In genomic region chr4:154980110-154980509, GRCm38 (mm10) we compare ENCODE assay signal across 12 mouse cellular contexts. TPM values are rescaled to one million over a fixed set of nuclear protein-coding genes. Genes with fewer than 3 reads are reported as not detected.
DNase-seq lines count a peak whose midpoint lies in the region; ATAC-seq and TF ChIP-seq lines count a peak whose summit lies in the region.
"Had no signal": no experiment of that assay in that cellular context is flagged by ENCODE, and none has a peak within 500 bp of the region (broad histone marks: within the 10 kb centered on the region; RNA-seq: fewer than 3 reads in every experiment).

No protein-coding gene starts in this region.

- 88% methylated on average over 4 of the region's 4 CpGs for WGBS in lung, postnatal 0 days

- intact Hi-C loops in gastrocnemius, adult 2 months (cut with DNase I): no loop called here
- intact Hi-C loops in heart, postnatal 10 days (cut with DNase I): loop anchor here (2.0 kb wide), 1 partner anchor 73 kb away; no protein-coding TSS in a partner anchor

- peaks cover 46% of the 10 kb centered on the region for H3K36me3 ChIP-seq in lung, postnatal 0 days (ENCODE audit: insufficient read depth, low read length)
- H3K36me3 ChIP-seq in E14TG2a.4 (ENCODE audit: insufficient read depth, low read length): peaks cover 71% of the 10 kb centered on the region

- no peak overlapping the region for H3K27ac ChIP-seq in gastrocnemius, adult 2 months
- no peak overlapping the region for H3K27ac ChIP-seq in lung, postnatal 0 days (ENCODE audit: low read length)
- no peak overlapping the region for H3K27ac ChIP-seq in embryonic fibroblast, embryonic 13.5 days (ENCODE audit: insufficient read depth, low read length)
- H3K27ac ChIP-seq: heart, embryonic 13.5 days; neural tube, embryonic 13.5 days had no signal

- H3K4me3 ChIP-seq in gastrocnemius, adult 2 months: no peak overlapping the region
- no peak overlapping the region for H3K4me3 ChIP-seq in lung, postnatal 0 days (ENCODE audit: low read depth, low read length)
- no peak overlapping the region for H3K4me3 ChIP-seq in E14TG2a.4 (replicated peaks; ENCODE audit: low read length)
- H3K4me3 ChIP-seq in embryonic fibroblast, embryonic 13.5 days (ENCODE audit: insufficient read depth, low read length): no peak overlapping the region
- H3K4me3 ChIP-seq: heart, embryonic 13.5 days; neural tube, embryonic 13.5 days had no signal

- H3K4me2 ChIP-seq in lung, postnatal 0 days (replicated peaks; ENCODE audit: low read depth, low read length): no peak overlapping the region
- H3K4me2 ChIP-seq: heart, embryonic 13.5 days; neural tube, embryonic 13.5 days had no signal

- H3K9me3 ChIP-seq in lung, postnatal 0 days (ENCODE audit: low read length): no peaks in the 10 kb centered on the region
- peaks cover 2% of the 10 kb centered on the region; the same call in 1 of the 2 replicates for H3K9me3 ChIP-seq in E14TG2a.4 (ENCODE audit: low read length)
- H3K9me3 ChIP-seq: heart, embryonic 13.5 days; neural tube, embryonic 13.5 days had no signal

- no peak for TF ChIP-seq POLR2A in embryonic fibroblast, embryonic 13.5 days (IDR thresholded peaks at IDR 0.05; ENCODE audit: low read depth, low read length)

- TF ChIP-seq CTCF in gastrocnemius, adult 2 months (IDR thresholded peaks at IDR 0.05): peak; percentile 41
- peak; percentile 66 for TF ChIP-seq CTCF in lung, postnatal 0 days (IDR thresholded peaks at IDR 0.05)
- TF ChIP-seq CTCF in E14TG2a.4 (conservative IDR thresholded peaks at IDR 0.05; ENCODE audit: low read length): peak; percentile 62
- peak; percentile 20; the same call in 1 of the 2 replicates for TF ChIP-seq CTCF in embryonic fibroblast, embryonic 13.5 days (IDR thresholded peaks at IDR 0.05; ENCODE audit: borderline replicate concordance, insufficient read depth, low read length)

- no peak for TF ChIP-seq EP300 in lung, postnatal 0 days (IDR thresholded peaks at IDR 0.05)

- H3K27me3 ChIP-seq in lung, postnatal 0 days (replicated peaks; ENCODE audit: insufficient read depth, low read length): no peaks in the 10 kb centered on the region
- peaks cover 15% of the 10 kb centered on the region for H3K27me3 ChIP-seq in E14TG2a.4 (ENCODE audit: insufficient read depth, low read length)

- no peaks in the 10 kb centered on the region for H3K4me1 ChIP-seq in lung, postnatal 0 days (ENCODE audit: insufficient read depth, low read depth, low read length)
- H3K4me1 ChIP-seq in E14TG2a.4 (replicated peaks; ENCODE audit: low read depth, low read length): peaks cover 63% of the 10 kb centered on the region
- no peaks in the 10 kb centered on the region for H3K4me1 ChIP-seq in embryonic fibroblast, embryonic 13.5 days (ENCODE audit: control insufficient read depth, insufficient read depth, low read length)

- H3K9ac ChIP-seq in lung, postnatal 0 days (replicated peaks; ENCODE audit: low read depth): no peak overlapping the region
- H3K9ac ChIP-seq: heart, embryonic 13.5 days; neural tube, embryonic 13.5 days had no signal

- ATAC-seq in lung, postnatal 0 days: no peak

- peak; percentile 17 for DNase-seq in gastrocnemius, adult 2 months
- DNase-seq in gastrocnemius, postnatal 10 days: no peak
- DNase-seq in lung, postnatal 0 days (ENCODE audit: low spot score): no peak
- DNase-seq in lung, postnatal 14 days: no peak
- no peak for DNase-seq in ovary, postnatal 14 days (ENCODE audit: low spot score)
- no peak for DNase-seq in heart, postnatal 10 days
- DNase-seq: cerebellum, adult 11-12 months; layer of hippocampus, adult 9-11 months had no signal

RNA-seq across cellular contexts. Expression of gene Pank4, which starts 16.2 kb away (rescaled TPM):
- 10 to 100 TPM; 33.8 to 43.6 TPM for total RNA-seq in gastrocnemius, adult 2 months (2021)
- 10 to 100 TPM; 26.1 to 28.7 TPM for total RNA-seq in gastrocnemius, postnatal 10 days (2021)
- polyA plus RNA-seq in lung, postnatal 0 days (2015; fragmentation: Nextera tagmentation; extraction: Ambion mirVana): 20.5 and 23.0 TPM in 2 replicates
- 19.0 and 19.8 TPM in 2 replicates for polyA plus RNA-seq in embryonic fibroblast, embryonic 13.5 days (2011; ENCODE audit: insufficient read length, low read depth, missing spikeins)
- total RNA-seq in heart, postnatal 10 days (2021): 10 to 100 TPM; 36.5 to 36.8 TPM

RNA-seq across cellular contexts. Expression of gene Hes5, which starts 19.4 kb away (rescaled TPM):
- total RNA-seq in gastrocnemius, adult 2 months (2021): not detected
- total RNA-seq in gastrocnemius, postnatal 10 days (2021): under 1 TPM in 1 of 2 experiments, not detected in 1; 0.36 TPM
- polyA plus RNA-seq in lung, postnatal 0 days (2015; fragmentation: Nextera tagmentation; extraction: Ambion mirVana): 0.10 TPM in 1 of 2 replicates, not detected in the other
- not detected in 2 replicates for polyA plus RNA-seq in embryonic fibroblast, embryonic 13.5 days (2011; ENCODE audit: insufficient read length, low read depth, missing spikeins)
- total RNA-seq in heart, postnatal 10 days (2021): not detected

RNA-seq across cellular contexts. Expression of gene Tnfrsf14, which starts 51.7 kb away (rescaled TPM):
- 1 to 10 TPM; 1.1 to 2.5 TPM for total RNA-seq in gastrocnemius, adult 2 months (2021)
- 1 to 10 TPM; 1.8 to 4.2 TPM for total RNA-seq in gastrocnemius, postnatal 10 days (2021)
- 1.5 and 2.1 TPM in 2 replicates for polyA plus RNA-seq in lung, postnatal 0 days (2015; fragmentation: Nextera tagmentation; extraction: Ambion mirVana)
- 4.8 and 17.6 TPM in 2 replicates for polyA plus RNA-seq in embryonic fibroblast, embryonic 13.5 days (2011; ENCODE audit: insufficient read length, low read depth, missing spikeins)
- 1 to 10 TPM; 4.1 to 5.7 TPM for total RNA-seq in heart, postnatal 10 days (2021)
